Mouse (Mus musculus) liver, embryonic 15.5 days (tissue): ENCODE data around the gene Esrrb. TPM values are rescaled to one million over a fixed set of nuclear protein-coding genes. Genes with fewer than 3 reads are reported as not detected.

Experiments
- ATAC-seq: fragments of 200-750 bp; cut with Nextera tagmentation; 2 replicates; pipeline ENCODE4 v1.8.0; 2017; ENCODE audit warnings: moderate number of reproducible peaks, mild to moderate bottlenecking, moderate library complexity; ENCODE audit not compliant: insufficient read depth
- H3K27ac ChIP-seq: fragments of 300-500 bp; sonication (generic); replicated peaks from 2 replicates; pipeline ENCODE4 v1.5.1; 2015; ENCODE audit warnings: mild to moderate bottlenecking, inconsistent platforms
- H3K27me3 ChIP-seq: fragments of 300-500 bp; sonication (generic); 2 replicates; pipeline ENCODE4 v1.6.1; 2015; ENCODE audit warnings: mild to moderate bottlenecking, inconsistent platforms
- H3K36me3 ChIP-seq: fragments of 300-500 bp; sonication (generic); replicated peaks from 2 replicates; pipeline ENCODE4 v1.6.1; 2015; ENCODE audit warnings: moderate library complexity, mild to moderate bottlenecking, inconsistent platforms
- H3K4me1 ChIP-seq: fragments of 300-500 bp; sonication (generic); replicated peaks from 2 replicates; pipeline ENCODE4 v1.6.1; 2015; ENCODE audit warnings: inconsistent platforms
- H3K4me2 ChIP-seq: fragments of 300-500 bp; sonication (generic); 2 replicates; pipeline ENCODE4 v1.6.1; 2015; ENCODE audit warnings: moderate library complexity, mild to moderate bottlenecking, inconsistent platforms
- H3K4me3 ChIP-seq: fragments of 300-500 bp; sonication (generic); replicated peaks from 2 replicates; pipeline ENCODE4 v1.5.1; 2015; ENCODE audit warnings: mild to moderate bottlenecking, inconsistent platforms
- H3K9ac ChIP-seq: fragments of 300-500 bp; sonication (generic); 2 replicates; pipeline ENCODE4 v1.6.1; 2015; ENCODE audit warnings: moderate library complexity, mild to moderate bottlenecking, inconsistent platforms
- H3K9me3 ChIP-seq: fragments of 300-500 bp; sonication (generic); replicated peaks from 2 replicates; pipeline ENCODE4 v1.6.1; 2016; ENCODE audit warnings: inconsistent platforms
- WGBS: fragments of 180-500 bp; shearing (Covaris S2); methylation state at CpG from one replicate; pipeline ENCODE4 v1.1.7; 2015; ENCODE audit warnings: mixed read lengths; ENCODE audit not compliant: insufficient replicate concordance; 5-methylcytosine and 5-hydroxymethylcytosine counted together
- polyA plus RNA-seq: library from polyadenylated mRNA; unstranded; fragments of >200 nt; fragmentation: Nextera tagmentation; extraction: Ambion mirVana; gene quantifications from 2 replicates; pipeline ENCODE4 v1.2.1, GENCODE M21; 2015

Esrrb gene
- polyA plus RNA-seq, 1 experiment from 2014 or later = 0.16 TPM

DNA sequence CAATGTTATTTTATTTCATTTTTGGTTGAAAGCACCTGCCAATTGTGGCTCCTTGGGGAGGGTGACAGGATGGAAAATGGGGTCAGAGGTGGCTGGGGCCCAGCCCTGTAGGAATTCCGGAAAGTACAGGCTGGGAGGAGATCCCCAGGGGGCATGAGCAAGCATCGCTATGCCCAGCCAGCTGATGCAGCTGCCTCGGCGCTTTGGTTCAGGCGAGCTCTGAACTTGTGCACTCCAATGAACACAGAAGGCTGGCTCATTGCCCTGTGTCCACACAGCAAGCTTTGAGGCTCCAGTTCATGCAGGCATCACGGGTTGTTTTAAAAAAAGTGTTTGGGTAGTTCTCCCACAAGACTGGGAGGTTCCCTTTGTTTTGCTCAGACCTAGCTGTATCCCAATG, 156.8 kb downstream of the Esrrb start:
- H3K4me2 ChIP-seq = no peak overlapping the region
- no peak overlapping the region for H3K4me3 ChIP-seq

DNA sequence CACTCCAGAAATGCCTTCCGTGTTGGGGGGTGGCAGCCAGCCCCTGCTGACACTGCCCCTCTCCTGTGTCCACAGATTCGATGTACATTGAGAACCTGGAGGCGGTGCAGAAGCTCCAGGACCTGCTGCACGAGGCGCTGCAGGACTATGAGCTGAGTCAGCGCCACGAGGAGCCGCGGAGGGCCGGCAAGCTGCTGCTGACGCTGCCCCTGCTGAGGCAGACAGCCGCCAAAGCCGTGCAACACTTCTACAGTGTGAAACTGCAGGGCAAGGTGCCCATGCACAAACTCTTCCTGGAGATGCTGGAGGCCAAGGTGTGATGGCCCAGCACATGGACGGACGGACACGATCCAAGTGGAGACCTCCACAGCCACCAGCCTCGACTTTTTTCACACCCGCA, 157.8 kb downstream of the Esrrb start:
- Histone ChIP-seq H3K4me1 (no peaks in the 10 kb centered on the region), H3K9me3 (no peaks in the 10 kb centered on the region), H3K4me3 (no peak overlapping the region), H3K27ac (no peak overlapping the region), H3K27me3 (no peaks in the 10 kb centered on the region), H3K4me2 (no peak overlapping the region), H3K36me3 (no peaks in the 10 kb centered on the region), H3K9ac (no peak overlapping the region)
- no peak for ATAC-seq
- WGBS = 26% methylated on average over 18 of the region's 18 CpGs

More for the DNA sequence above, 156.8 kb downstream of the Esrrb start:
- Histone ChIP-seq H3K27me3 (no peaks in the 10 kb centered on the region), H3K36me3 (no peaks in the 10 kb centered on the region), H3K9ac (no peak overlapping the region), H3K27ac (no peak overlapping the region), H3K4me1 (no peaks in the 10 kb centered on the region), H3K9me3 (no peaks in the 10 kb centered on the region)
- WGBS = 64% methylated on average over 6 of the region's 6 CpGs
- ATAC-seq = no peak

DNA sequence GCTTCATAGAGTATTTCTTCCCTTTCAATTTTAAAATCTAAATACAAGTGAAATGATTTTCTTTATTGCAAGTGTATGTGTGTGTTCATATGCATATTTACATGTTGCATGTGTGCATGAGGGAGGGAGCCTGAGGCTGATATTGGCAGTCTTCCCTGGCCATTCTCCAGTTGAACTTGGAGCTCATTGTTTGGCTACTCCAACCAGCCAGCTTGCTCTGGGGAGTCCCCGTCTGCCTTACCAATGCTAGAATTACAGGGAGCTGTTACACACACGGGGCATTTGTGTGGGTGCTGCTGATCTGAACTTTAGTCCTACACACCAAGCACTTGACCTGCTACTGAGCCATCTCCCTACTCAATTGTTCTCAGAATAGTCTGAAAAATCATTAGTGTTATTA, 173.4 kb downstream of the Esrrb start:
- no peak for ATAC-seq
- Histone ChIP-seq H3K9me3 (no peaks in the 10 kb centered on the region), H3K9ac (no peak overlapping the region), H3K36me3 (no peaks in the 10 kb centered on the region), H3K27ac (no peak overlapping the region), H3K4me3 (no peak overlapping the region), H3K4me2 (no peak overlapping the region), H3K27me3 (no peaks in the 10 kb centered on the region), H3K4me1 (no peaks in the 10 kb centered on the region)
- 39% methylated on average over 2 of the region's 2 CpGs for WGBS

DNA sequence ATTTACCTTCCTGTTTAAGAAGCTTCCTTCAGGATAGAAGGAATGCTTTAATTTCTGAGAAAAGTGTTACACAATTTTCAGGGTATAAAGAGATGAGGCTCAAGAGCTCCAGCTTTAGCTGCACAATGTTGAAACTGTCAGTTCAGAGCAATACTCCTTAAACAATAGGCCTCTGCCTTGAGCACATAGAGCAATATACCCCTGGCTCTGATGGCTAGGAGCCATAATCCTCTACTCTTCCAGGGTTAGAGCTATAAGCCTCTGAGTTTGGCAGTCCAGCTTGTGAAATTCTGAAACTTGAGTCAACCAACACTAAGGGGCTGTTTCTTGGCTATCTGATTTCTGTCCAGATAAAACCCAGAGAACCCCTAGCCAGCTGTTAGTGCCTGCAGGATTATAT, 176.9 kb downstream of the Esrrb start:
- Histone ChIP-seq H3K9ac (no peak overlapping the region), H3K4me3 (no peak overlapping the region), H3K27ac (no peak overlapping the region), H3K4me2 (no peak overlapping the region), H3K27me3 (no peaks in the 10 kb centered on the region), H3K36me3 (no peaks in the 10 kb centered on the region), H3K4me1 (no peaks in the 10 kb centered on the region), H3K9me3 (no peaks in the 10 kb centered on the region)
- no peak for ATAC-seq

DNA sequence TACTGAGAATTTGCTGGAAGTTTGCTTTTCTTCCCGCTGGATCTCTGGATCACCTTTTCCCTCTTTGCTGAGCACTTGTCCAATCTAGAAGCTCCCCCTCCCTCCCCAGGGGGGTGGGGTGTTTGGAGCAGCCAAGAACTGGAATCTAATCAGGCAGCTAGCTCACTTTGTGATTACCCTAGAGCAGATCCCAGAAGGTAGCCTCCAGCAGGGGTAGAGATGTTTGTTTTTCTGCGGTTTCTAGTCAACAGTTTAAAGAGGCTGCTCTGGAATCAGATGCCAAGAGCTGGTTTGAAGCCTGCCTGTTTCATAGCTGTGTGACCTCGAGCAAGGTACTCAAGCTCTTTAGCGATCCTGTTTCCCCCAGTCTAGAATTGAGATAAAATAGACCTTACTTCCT, 177.8 kb downstream of the Esrrb start:
- no peak for ATAC-seq
- 50% methylated on average over 4 of the region's 4 CpGs for WGBS
- Histone ChIP-seq H3K27me3 (no peaks in the 10 kb centered on the region), H3K9ac (no peak overlapping the region), H3K36me3 (no peaks in the 10 kb centered on the region), H3K27ac (no peak overlapping the region), H3K4me2 (no peak overlapping the region), H3K9me3 (no peaks in the 10 kb centered on the region), H3K4me3 (no peak overlapping the region), H3K4me1 (no peaks in the 10 kb centered on the region)

DNA sequence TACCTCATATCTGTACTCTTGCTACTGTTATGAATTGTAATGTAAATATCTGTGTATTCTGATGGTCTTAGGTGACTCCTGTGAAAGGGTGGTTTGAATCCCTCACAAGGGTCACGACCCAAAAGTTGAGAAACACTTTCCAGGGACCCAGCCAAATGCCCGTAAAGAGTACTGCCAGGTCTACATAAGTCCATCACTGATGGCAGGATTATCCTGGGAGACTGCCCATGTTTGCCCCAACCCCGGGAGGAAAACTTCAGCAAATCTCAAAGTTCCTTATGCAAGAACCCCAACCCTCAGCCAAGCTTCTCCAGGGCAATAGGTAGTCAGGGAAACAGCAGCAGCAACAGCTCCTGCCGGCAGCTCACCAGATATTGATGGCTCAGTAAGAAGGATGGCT, 178.6 kb downstream of the Esrrb start:
- no peak for ATAC-seq
- no peaks in the 10 kb centered on the region for H3K36me3 ChIP-seq
- no peaks in the 10 kb centered on the region for H3K9me3 ChIP-seq
- 54% methylated on average over 4 of the region's 4 CpGs for WGBS
- H3K4me1 ChIP-seq = no peaks in the 10 kb centered on the region
- no peak overlapping the region for H3K4me3 ChIP-seq
- H3K27me3 ChIP-seq = no peaks in the 10 kb centered on the region
- H3K27ac ChIP-seq = no peak overlapping the region
- no peak overlapping the region for H3K9ac ChIP-seq
- H3K4me2 ChIP-seq = no peak overlapping the region

DNA sequence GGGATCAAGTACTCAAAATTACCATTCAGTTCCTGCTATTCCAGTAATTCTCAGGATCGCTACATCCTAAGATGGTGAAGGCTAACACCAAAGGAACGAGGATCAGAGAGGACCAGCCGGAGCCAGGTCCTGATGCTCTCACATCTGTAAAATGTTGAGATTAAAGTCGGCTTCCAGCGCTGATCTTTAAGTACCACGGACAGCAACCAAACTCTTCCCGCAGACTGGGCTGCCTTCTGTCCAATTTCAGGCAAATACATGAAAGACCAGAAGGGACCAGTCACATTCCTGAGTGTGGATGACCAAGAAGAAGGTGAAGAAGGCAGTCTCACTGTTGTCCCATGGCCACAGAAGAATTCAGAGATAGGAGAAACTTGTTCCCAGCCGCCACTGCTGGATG, 186.9 kb downstream of the Esrrb start:
- no peak overlapping the region for H3K4me2 ChIP-seq
- no peak overlapping the region for H3K9ac ChIP-seq
- no peaks in the 10 kb centered on the region for H3K4me1 ChIP-seq
- H3K27ac ChIP-seq = no peak overlapping the region
- H3K27me3 ChIP-seq = no peaks in the 10 kb centered on the region
- ATAC-seq = no peak
- no peaks in the 10 kb centered on the region for H3K36me3 ChIP-seq
- WGBS = 22% methylated on average over 8 of the region's 8 CpGs
- H3K4me3 ChIP-seq = no peak overlapping the region
- H3K9me3 ChIP-seq = no peaks in the 10 kb centered on the region

DNA sequence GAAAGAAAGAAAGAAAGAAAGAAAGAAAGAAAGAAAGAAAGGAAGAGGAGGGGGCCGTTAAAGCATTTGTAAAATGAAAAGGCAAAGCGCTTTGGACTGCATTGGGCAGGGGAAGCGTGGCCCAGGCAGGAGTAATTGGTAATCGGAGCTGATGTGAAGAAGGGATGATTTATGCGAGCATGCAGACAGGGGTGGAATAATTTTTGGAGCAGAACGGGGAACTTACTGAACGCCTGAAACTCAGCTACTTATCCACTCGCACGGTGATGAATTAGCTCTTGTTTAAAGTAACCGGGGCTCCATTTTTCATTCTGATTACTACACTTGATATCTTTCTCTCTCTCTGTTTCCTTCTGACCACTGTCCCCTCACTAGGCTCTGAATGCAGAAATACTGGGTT, 192.1 kb downstream of the Esrrb start:
- Histone ChIP-seq H3K27me3 (no peaks in the 10 kb centered on the region), H3K9me3 (no peaks in the 10 kb centered on the region), H3K27ac (no peak overlapping the region), H3K36me3 (no peaks in the 10 kb centered on the region), H3K9ac (no peak overlapping the region), H3K4me1 (no peaks in the 10 kb centered on the region), H3K4me3 (no peak overlapping the region), H3K4me2 (no peak overlapping the region)
- ATAC-seq = no peak
- 53% methylated on average over 10 of the region's 10 CpGs for WGBS

DNA sequence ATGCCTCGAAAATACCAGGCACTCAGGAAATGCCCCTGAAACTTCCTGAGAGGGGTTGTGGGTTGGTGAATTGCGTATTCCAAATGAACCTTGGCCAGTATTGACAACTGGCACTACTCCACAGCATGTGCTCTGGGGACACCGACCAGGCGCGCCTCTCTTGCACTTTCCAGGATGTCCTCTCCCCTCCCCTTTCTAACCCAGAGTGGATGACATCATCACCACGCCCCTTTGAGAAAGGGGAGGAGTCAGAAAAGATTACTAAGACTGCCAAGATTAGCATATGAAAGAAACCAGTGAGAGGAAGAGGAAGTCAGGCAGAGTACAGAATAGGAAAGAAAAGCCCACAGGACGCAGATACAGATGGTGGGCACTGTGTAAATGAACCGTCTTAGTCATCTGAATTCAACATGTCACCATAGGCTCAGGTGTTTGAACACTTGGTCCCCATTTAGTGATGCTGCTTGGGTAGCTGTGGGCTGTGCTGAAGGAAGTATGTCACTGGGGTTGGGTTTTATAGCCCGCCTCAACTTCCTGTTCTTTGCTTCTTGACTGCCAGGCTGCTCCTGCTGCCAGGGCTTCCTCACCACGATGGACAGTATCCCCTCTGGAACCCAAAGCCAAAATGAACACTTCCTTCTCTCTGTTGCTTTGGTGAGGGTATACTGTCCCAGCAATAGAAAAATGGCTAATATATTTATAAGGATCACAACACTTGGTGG, 196.0 kb downstream of the Esrrb start:
- no peaks in the 10 kb centered on the region for H3K36me3 ChIP-seq
- H3K4me1 ChIP-seq = no peaks in the 10 kb centered on the region
- H3K4me3 ChIP-seq = no peak overlapping the region
- H3K4me2 ChIP-seq = no peak overlapping the region
- H3K9ac ChIP-seq = no peak overlapping the region
- H3K27ac ChIP-seq = no peak overlapping the region
- WGBS = 12% methylated on average over 10 of the region's 10 CpGs
- ATAC-seq = no peak
- H3K27me3 ChIP-seq = no peaks in the 10 kb centered on the region
- no peaks in the 10 kb centered on the region for H3K9me3 ChIP-seq

DNA sequence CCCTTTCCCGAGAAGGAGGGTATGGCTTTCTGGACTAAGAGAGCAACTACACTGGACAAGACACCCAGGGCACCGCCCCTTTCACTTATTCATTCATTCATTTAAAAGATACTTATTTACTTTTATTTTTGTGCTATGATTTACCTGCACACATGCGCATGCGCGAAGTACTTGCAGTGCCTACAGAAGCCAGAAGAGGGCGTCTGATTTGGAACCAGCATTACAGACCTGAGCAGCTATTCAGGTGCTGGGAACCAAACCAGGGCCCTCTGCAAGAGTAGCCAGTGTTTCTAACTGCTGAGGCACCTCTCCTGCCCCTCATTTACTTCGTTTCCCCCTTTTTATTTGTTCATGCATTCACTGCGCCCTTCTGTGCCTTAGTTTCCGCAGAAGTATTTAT, 198.0 kb downstream of the Esrrb start:
- Histone ChIP-seq H3K4me3 (no peak overlapping the region), H3K27me3 (no peaks in the 10 kb centered on the region), H3K36me3 (no peaks in the 10 kb centered on the region), H3K9me3 (no peaks in the 10 kb centered on the region), H3K27ac (no peak overlapping the region), H3K9ac (no peak overlapping the region), H3K4me2 (no peak overlapping the region), H3K4me1 (no peaks in the 10 kb centered on the region)
- 71% methylated on average over 9 of the region's 9 CpGs for WGBS
- ATAC-seq = no peak

DNA sequence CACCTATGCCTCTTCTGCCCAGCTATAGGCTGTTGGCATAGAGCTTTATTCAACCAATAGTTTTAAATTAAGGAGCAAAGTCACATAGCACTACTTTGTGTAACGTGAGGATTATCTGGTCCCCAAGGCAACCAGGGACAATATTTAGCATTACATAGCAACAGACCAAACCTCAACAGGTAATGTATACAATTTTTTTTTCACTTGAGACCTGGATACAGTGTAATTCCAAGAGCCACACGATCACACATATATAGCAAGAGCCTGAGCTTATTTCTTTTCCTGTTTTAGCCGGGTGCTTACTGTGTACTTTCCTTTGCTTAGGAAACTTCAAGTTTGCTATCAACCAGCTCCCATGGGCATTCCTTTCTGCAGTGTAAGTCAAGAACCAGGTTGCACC, 201.8 kb downstream of the Esrrb start:
- WGBS = 53% methylated on average over 3 of the region's 3 CpGs
- no peak overlapping the region for H3K4me2 ChIP-seq
- ATAC-seq = no peak

DNA sequence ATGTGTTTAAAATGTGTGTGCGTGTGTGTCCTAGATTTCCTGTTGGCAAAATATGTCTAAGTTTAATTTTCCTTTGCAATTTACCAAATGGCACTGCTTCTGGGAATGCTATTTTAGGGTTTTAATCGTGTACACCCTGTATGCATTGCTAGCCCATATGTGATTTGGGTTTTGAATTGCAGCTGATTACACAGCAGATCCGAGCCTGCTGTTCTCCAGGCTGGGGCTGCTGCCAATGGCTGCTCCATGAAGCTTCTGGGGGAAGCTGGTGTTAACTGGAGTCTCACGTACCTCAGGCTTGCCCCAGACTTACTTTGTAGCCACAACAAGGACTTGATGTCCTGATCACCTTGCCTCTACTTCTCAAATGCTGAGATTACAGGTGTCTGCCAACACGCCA, 205.1 kb downstream of the Esrrb start:
- Histone ChIP-seq H3K9me3 (no peaks in the 10 kb centered on the region), H3K9ac (no peak overlapping the region), H3K27me3 (no peaks in the 10 kb centered on the region), H3K36me3 (no peaks in the 10 kb centered on the region), H3K27ac (no peak overlapping the region), H3K4me3 (no peak overlapping the region), H3K4me1 (no peaks in the 10 kb centered on the region), H3K4me2 (no peak overlapping the region)
- no peak for ATAC-seq
- WGBS = 44% methylated on average over 5 of the region's 5 CpGs

More for the DNA sequence above, 201.8 kb downstream of the Esrrb start:
- no peaks in the 10 kb centered on the region for H3K9me3 ChIP-seq
- H3K36me3 ChIP-seq = no peaks in the 10 kb centered on the region
- H3K27ac ChIP-seq = no peak overlapping the region
- no peaks in the 10 kb centered on the region for H3K27me3 ChIP-seq
- H3K4me3 ChIP-seq = no peak overlapping the region
- no peaks in the 10 kb centered on the region for H3K4me1 ChIP-seq
- no peak overlapping the region for H3K9ac ChIP-seq
